ENCODE assay signal across 9 mouse cellular contexts in genomic region chr8:3994219-3994618, GRCm38 (mm10). TPM values are rescaled to one million over a fixed set of nuclear protein-coding genes. Genes with fewer than 3 reads are reported as not detected.
DNase-seq lines count a peak whose midpoint lies in the region; ATAC-seq and TF ChIP-seq lines count a peak whose summit lies in the region.
"Had no signal": no experiment of that assay in that cellular context is flagged by ENCODE, and none has a peak within 500 bp of the region (broad histone marks: within the 10 kb centered on the region; RNA-seq: fewer than 3 reads in every experiment).

No protein-coding gene starts in this region.

- WGBS in lung, embryonic 16.5 days: 41% methylated on average over 40 of the region's 42 CpGs
- WGBS in limb, embryonic 13.5 days: 29% methylated on average over 42 of the region's 42 CpGs
- 40% methylated on average over 42 of the region's 42 CpGs for WGBS in stomach, postnatal 0 days
- WGBS in thymus, adult 2 months: 46% methylated on average over 42 of the region's 42 CpGs

- no peak for TF ChIP-seq POLR2A in thymus, adult 2 months (IDR thresholded peaks at IDR 0.05; ENCODE audit: control insufficient read depth, extremely low read depth, insufficient read depth, low read length, poor library complexity)

- peak overlapping the region; percentile 18 for H3K4me2 ChIP-seq in lung, embryonic 16.5 days (ENCODE audit: low read depth, low read length)
- H3K4me2 ChIP-seq in limb, embryonic 13.5 days (replicated peaks): peak overlapping the region; percentile 47
- H3K4me2 ChIP-seq in stomach, postnatal 0 days (replicated peaks; ENCODE audit: low read depth): 0 out of 2 replicates have a peak overlapping the region, but pooled peaks have one; percentile 5

- ATAC-seq in lung, embryonic 16.5 days (ENCODE audit: low read depth): no peak
- ATAC-seq in limb, embryonic 13.5 days (ENCODE audit: low FRiP score, low read depth): no peak
- no peak for ATAC-seq in stomach, postnatal 0 days (ENCODE audit: low FRiP score, low TSS enrichment)

- H3K27ac ChIP-seq in lung, embryonic 16.5 days (ENCODE audit: low read length): no peak overlapping the region
- H3K27ac ChIP-seq in limb, embryonic 13.5 days: no peak overlapping the region
- H3K27ac ChIP-seq in stomach, postnatal 0 days (replicated peaks): no peak overlapping the region
- no peak overlapping the region for H3K27ac ChIP-seq in thymus, adult 2 months (ENCODE audit: control insufficient read depth, insufficient read depth, low read length)
- H3K27ac ChIP-seq: macrophage had no signal

- H3K4me3 ChIP-seq in lung, embryonic 16.5 days (ENCODE audit: low read length): no peak overlapping the region
- H3K4me3 ChIP-seq in limb, embryonic 13.5 days: 0 out of 2 replicates have a peak overlapping the region, but pooled peaks have one; percentile 17
- H3K4me3 ChIP-seq in stomach, postnatal 0 days (ENCODE audit: low read depth, low read length): peak overlapping the region; percentile 10; the same call in 1 of the 2 replicates
- no peak overlapping the region for H3K4me3 ChIP-seq in thymus, adult 2 months (ENCODE audit: control insufficient read depth, insufficient read depth, low read length)

- H3K27me3 ChIP-seq in lung, embryonic 16.5 days (ENCODE audit: control insufficient read depth, insufficient read depth, low read depth, low read length): no peaks in the 10 kb centered on the region
- H3K27me3 ChIP-seq in limb, embryonic 13.5 days: peaks cover 8% of the 10 kb centered on the region
- H3K27me3 ChIP-seq in stomach, postnatal 0 days (ENCODE audit: control insufficient read depth, insufficient read depth, low read length): no peaks in the 10 kb centered on the region
- H3K27me3 ChIP-seq in thymus, adult 2 months (ENCODE audit: control insufficient read depth, insufficient read depth, low read length): no peaks in the 10 kb centered on the region

- TF ChIP-seq CTCF in stomach, postnatal 0 days (IDR thresholded peaks at IDR 0.05; ENCODE audit: low read depth): no peak
- TF ChIP-seq CTCF in thymus, adult 2 months (IDR thresholded peaks at IDR 0.05; ENCODE audit: borderline replicate concordance, control insufficient read depth, extremely low read depth, insufficient read depth, low read length, poor library complexity): no peak

- peaks cover 6% of the 10 kb centered on the region; the same call in 1 of the 2 replicates for H3K9me3 ChIP-seq in lung, embryonic 16.5 days (ENCODE audit: control insufficient read depth, low read length)
- peaks cover 17% of the 10 kb centered on the region; the same call in 1 of the 2 replicates for H3K9me3 ChIP-seq in limb, embryonic 13.5 days
- no peaks in the 10 kb centered on the region for H3K9me3 ChIP-seq in stomach, postnatal 0 days (ENCODE audit: control insufficient read depth, low read length)

- H3K4me1 ChIP-seq in lung, embryonic 16.5 days (replicated peaks; ENCODE audit: control insufficient read depth, insufficient read depth, low read length): no peaks in the 10 kb centered on the region
- no peaks in the 10 kb centered on the region for H3K4me1 ChIP-seq in limb, embryonic 13.5 days
- no peaks in the 10 kb centered on the region for H3K4me1 ChIP-seq in stomach, postnatal 0 days (replicated peaks; ENCODE audit: control insufficient read depth, insufficient read depth)
- no peaks in the 10 kb centered on the region for H3K4me1 ChIP-seq in thymus, adult 2 months (replicated peaks; ENCODE audit: control insufficient read depth, insufficient read depth, low read length)

- no peak for TF ChIP-seq EP300 in stomach, postnatal 0 days (optimal IDR thresholded peaks at IDR 0.05)

- DNase-seq in cerebellum, postnatal 14 days: peak; percentile 1 to 13
- DNase-seq in cerebellum, adult 9-10 months: no peak
- no peak for DNase-seq in lung, postnatal 36 days
- no peak for DNase-seq in stomach, postnatal 0 days (ENCODE audit: low spot score)
- DNase-seq in right cerebral cortex, adult 18-20 months: no peak
- DNase-seq in thymus, adult 2 months: no peak

- no peaks in the 10 kb centered on the region for H3K36me3 ChIP-seq in lung, embryonic 16.5 days (ENCODE audit: control insufficient read depth, insufficient read depth, low read length)
- no peaks in the 10 kb centered on the region for H3K36me3 ChIP-seq in limb, embryonic 13.5 days
- no peaks in the 10 kb centered on the region for H3K36me3 ChIP-seq in stomach, postnatal 0 days (ENCODE audit: control insufficient read depth, insufficient read depth, low read length)
- no peaks in the 10 kb centered on the region for H3K36me3 ChIP-seq in thymus, adult 2 months (ENCODE audit: control insufficient read depth, insufficient read depth, low read length)

- no peak overlapping the region for H3K9ac ChIP-seq in lung, embryonic 16.5 days (ENCODE audit: low read length)
- no peak overlapping the region for H3K9ac ChIP-seq in limb, embryonic 13.5 days
- H3K9ac ChIP-seq in stomach, postnatal 0 days (ENCODE audit: low read length): no peak overlapping the region

RNA-seq across cellular contexts. Expression of gene Cd209c, which starts 39.7 kb away (rescaled TPM):
- 0.11 and 0.40 TPM in 2 replicates for polyA plus RNA-seq in lung, embryonic 16.5 days (2015; fragmentation: Nextera tagmentation; extraction: Ambion mirVana)
- polyA plus RNA-seq in limb, embryonic 13.5 days (2015; fragmentation: Nextera tagmentation; extraction: Ambion mirVana): 0.43 and 0.47 TPM in 2 replicates
- polyA plus RNA-seq in stomach, postnatal 0 days (2015; fragmentation: Nextera tagmentation; extraction: Ambion mirVana): 0.06 and 0.21 TPM in 2 replicates
- polyA plus RNA-seq in thymus, adult 2 months (2012; rRNA removed): 0.36 and 0.52 TPM in 2 replicates
- polyA plus RNA-seq: macrophage had no signal

Comparison
In these comparisons a context has a peak if more than half of its experiments do, and no peak if none do; other contexts are left out.
1. DNase-seq: peak in cerebellum, postnatal 14 days (2 of 2); none in cerebellum, adult 9-10 months (single experiment), lung, postnatal 36 days (single experiment), stomach, postnatal 0 days (single experiment), right cerebral cortex, adult 18-20 months (single experiment) and thymus, adult 2 months (single experiment).
2. H3K4me3 ChIP-seq: peak in limb, embryonic 13.5 days (single experiment) and stomach, postnatal 0 days (single experiment); none in lung, embryonic 16.5 days (single experiment) and thymus, adult 2 months (single experiment).
3. Peak in every context shown above with its lines, with median percentiles within 50 percentile points of each other: H3K4me2 ChIP-seq.